Mouse (Mus musculus): ENCODE measurements at regions not wholly inside any gene's neighbourhood (a gene's known extent, or its start where the extent isn't known, plus 50 kb on each side); places are given as distances from the start of the nearest gene placed in this dataset.

- no peak overlapping the region for H3K4me2 ChIP-seq (ENCODE audit: insufficient read depth, low read depth, poor library complexity, severe bottlenecking)
- no peaks in the 10 kb centered on the region for H3K4me1 ChIP-seq (ENCODE audit: control insufficient read depth in 1 of 2, insufficient read depth in 2 of 2)
- dilution Hi-C loops (cut with MboI; ENCODE audit: extremely low pct_ligation_motif_present, extremely low pct_unique_long_range_greater_than_20kb, low sequenced_read_pairs) = no loop called here
- no peaks in the 10 kb centered on the region for H3K79me2 ChIP-seq (replicated peaks; ENCODE audit: control insufficient read depth, extremely low read depth, insufficient read depth, poor library complexity, severe bottlenecking)
- no peak overlapping the region for H3K27ac ChIP-seq (ENCODE audit: insufficient read depth, low read depth)
- DNase-seq (ENCODE audit: extremely low read depth) = no peak
- no peaks in the 10 kb centered on the region for H3K9me3 ChIP-seq (replicated peaks; ENCODE audit: low read length)
- H3K4me3 ChIP-seq (replicated peaks in 1 of 3; ENCODE audit: low read depth in 2 of 3, low read length in 2 of 3, poor library complexity in 1 of 3) = no peak overlapping the region
- H3K9ac ChIP-seq (ENCODE audit: insufficient read depth, low read depth) = no peak overlapping the region
- H3K27me3 ChIP-seq (replicated peaks) = no peaks in the 10 kb centered on the region
- in situ Hi-C loops (cut with MboI; ENCODE audit: low pct_ligation_motif_present, low pct_unique_long_range_greater_than_20kb, low sequenced_read_pairs) = no loop called here
- TF ChIP-seq NRF1 (IDR thresholded peaks at IDR 0.05; ENCODE audit: low read depth, low read length) (no peak), MAZ (IDR thresholded peaks at IDR 0.05; ENCODE audit: low read depth, low read length) (no peak), CTCF (conservative IDR thresholded peaks at IDR 0.05 in 1 of 2, IDR thresholded peaks at IDR 0.05 in 1 of 2; ENCODE audit: low read depth in 2 of 2, low read length in 2 of 2) (no peak), USF2 (conservative IDR thresholded peaks at IDR 0.05; ENCODE audit: low read depth, low read length) (no peak), ZMIZ1 (IDR thresholded peaks at IDR 0.05; ENCODE audit: low read depth, low read length) (no peak), TCF12 (IDR thresholded peaks at IDR 0.05; ENCODE audit: low read depth, low read length) (no peak), HCFC1 (IDR thresholded peaks at IDR 0.05; ENCODE audit: low read depth, low read length) (no peak), RCOR1 (conservative IDR thresholded peaks at IDR 0.05; ENCODE audit: low read depth, low read length) (no peak), POLR2A (IDR thresholded peaks at IDR 0.05; ENCODE audit: low read depth, low read length) (no peak), JUN (IDR thresholded peaks at IDR 0.05; ENCODE audit: insufficient read depth, low read depth, low read length) (no peak), SMC3 (IDR thresholded peaks at IDR 0.05; ENCODE audit: low read depth, low read length) (no peak), CHD1 (IDR thresholded peaks at IDR 0.05; ENCODE audit: low read depth, low read length) (no peak), MAFK (IDR thresholded peaks at IDR 0.05; ENCODE audit: insufficient replicate concordance, low read length) (no peak), POLR2AphosphoS2 (IDR thresholded peaks at IDR 0.05; ENCODE audit: low read depth, low read length) (no peak), USF1 (IDR thresholded peaks at IDR 0.05; ENCODE audit: low read depth, low read length) (no peak)
- H3K36me3 ChIP-seq (replicated peaks in 1 of 2; ENCODE audit: control insufficient read depth in 1 of 2, insufficient read depth in 1 of 2, low read length in 1 of 2) = no peaks in the 10 kb centered on the region
Observed at GRCm38 (mm10) chr4:55188716-55189115, 161.1 kb upstream of the Rad23b start.

GRCm38 (mm10) chr4:55190586-55190985, 159.3 kb upstream of the Rad23b start:
- no peak for DNase-seq (ENCODE audit: extremely low read depth)
- in situ Hi-C loops (cut with MboI; ENCODE audit: low pct_ligation_motif_present, low pct_unique_long_range_greater_than_20kb, low sequenced_read_pairs) = no loop called here
- H3K9me3 ChIP-seq (replicated peaks; ENCODE audit: low read length) = no peaks in the 10 kb centered on the region
- no peaks in the 10 kb centered on the region for H3K27me3 ChIP-seq (replicated peaks)
- TF ChIP-seq E2F4 (IDR thresholded peaks at IDR 0.05; ENCODE audit: insufficient replicate concordance, low read depth, low read length) = no peak
- H3K4me3 ChIP-seq (replicated peaks in 1 of 3; ENCODE audit: low read depth in 2 of 3, low read length in 2 of 3, poor library complexity in 1 of 3) = no peak overlapping the region
- H3K27ac ChIP-seq (ENCODE audit: insufficient read depth, low read depth) = no peak overlapping the region
- no peak overlapping the region for H3K9ac ChIP-seq (ENCODE audit: insufficient read depth, low read depth)
- dilution Hi-C loops (cut with MboI; ENCODE audit: extremely low pct_ligation_motif_present, extremely low pct_unique_long_range_greater_than_20kb, low sequenced_read_pairs) = no loop called here
- no peak overlapping the region for H3K4me2 ChIP-seq (ENCODE audit: insufficient read depth, low read depth, poor library complexity, severe bottlenecking)
- peaks cover 0 to 6% of the 10 kb centered on the region in 2 experiments; a peak in 1 of 4 replicates for H3K4me1 ChIP-seq (ENCODE audit: control insufficient read depth in 1 of 2, insufficient read depth in 2 of 2)
- no peaks in the 10 kb centered on the region for H3K79me2 ChIP-seq (replicated peaks; ENCODE audit: control insufficient read depth, extremely low read depth, insufficient read depth, poor library complexity, severe bottlenecking)
- no peaks in the 10 kb centered on the region for H3K36me3 ChIP-seq (replicated peaks in 1 of 2; ENCODE audit: control insufficient read depth in 1 of 2, insufficient read depth in 1 of 2, low read length in 1 of 2)

Data from CH12.LX (cell line).